Mouse (Mus musculus): Measurements from ENCODE around the gene Ugt1a6b. TPM values are rescaled to one million over a fixed set of nuclear protein-coding genes. Genes with fewer than 3 reads are reported as not detected.
"Not testable (repeated sequence)": the region's sequence is repeated elsewhere in the genome, so short reads cannot be mapped to it uniquely, and the experiment has no call there.

The Ugt1a6b gene
- polyA plus RNA-seq, 1 experiment from 2014 or later: 0.11 TPM

GRCm38 (mm10) chr1:88223011-88223515 lies 120.0 kb downstream of the Ugt1a6b start:
- not testable (repeated sequence) for ATAC-seq (replicated peaks; ENCODE audit: extremely low read depth, insufficient read depth, low FRiP score); H3K4me2 ChIP-seq (ENCODE audit: low read depth, low read length)
- H3K9me3 ChIP-seq (replicated peaks; ENCODE audit: control insufficient read depth, low read length): peaks cover 31% of the 10 kb centered on the region

GRCm38 (mm10) chr1:88223591-88223990 lies 120.5 kb downstream of the Ugt1a6b start:
- Histone ChIP-seq H3K4me2 (ENCODE audit: low read depth, low read length) (no peak overlapping the region), H3K9me3 (replicated peaks; ENCODE audit: control insufficient read depth, low read length) (peaks cover 36% of the 10 kb centered on the region), H3K9ac (ENCODE audit: low read length) (no peak overlapping the region), H3K27ac (ENCODE audit: low read length) (no peak overlapping the region), H3K36me3 (ENCODE audit: control insufficient read depth, insufficient read depth) (no peaks in the 10 kb centered on the region), H3K4me1 (ENCODE audit: control insufficient read depth, insufficient read depth, low read length) (no peaks in the 10 kb centered on the region), H3K27me3 (ENCODE audit: control insufficient read depth, insufficient read depth, low read length) (no peaks in the 10 kb centered on the region), H3K4me3 (ENCODE audit: low read length) (no peak overlapping the region)
- no peak for ATAC-seq (replicated peaks; ENCODE audit: extremely low read depth, insufficient read depth, low FRiP score)
- 36% methylated on average over 1 of the region's 1 CpGs for WGBS

More at GRCm38 (mm10) chr1:88223011-88223515, 120.0 kb downstream of the Ugt1a6b start:
- H3K36me3 ChIP-seq (ENCODE audit: control insufficient read depth, insufficient read depth); H3K27ac ChIP-seq (ENCODE audit: low read length); H3K4me3 ChIP-seq (ENCODE audit: low read length); H3K4me1 ChIP-seq (ENCODE audit: control insufficient read depth, insufficient read depth, low read length); H3K27me3 ChIP-seq (ENCODE audit: control insufficient read depth, insufficient read depth, low read length); H3K9ac ChIP-seq (ENCODE audit: low read length): not testable (repeated sequence)

- H3K27ac ChIP-seq (ENCODE audit: low read length): no peak overlapping the region
- ATAC-seq (replicated peaks; ENCODE audit: extremely low read depth, insufficient read depth, low FRiP score): no peak
- H3K4me3 ChIP-seq (ENCODE audit: low read length): no peak overlapping the region
- WGBS: 61% methylated on average over 2 of the region's 2 CpGs
- no peaks in the 10 kb centered on the region for H3K4me1 ChIP-seq (ENCODE audit: control insufficient read depth, insufficient read depth, low read length)
- no peaks in the 10 kb centered on the region for H3K36me3 ChIP-seq (ENCODE audit: control insufficient read depth, insufficient read depth)
- H3K4me2 ChIP-seq (ENCODE audit: low read depth, low read length): no peak overlapping the region
- no peak overlapping the region for H3K9ac ChIP-seq (ENCODE audit: low read length)
- peaks cover 42% of the 10 kb centered on the region for H3K9me3 ChIP-seq (replicated peaks; ENCODE audit: control insufficient read depth, low read length)
- no peaks in the 10 kb centered on the region for H3K27me3 ChIP-seq (ENCODE audit: control insufficient read depth, insufficient read depth, low read length)
Observed at GRCm38 (mm10) chr1:88224029-88224776, 121.2 kb downstream of the Ugt1a6b start.

- H3K4me2 ChIP-seq (ENCODE audit: low read depth, low read length); H3K36me3 ChIP-seq (ENCODE audit: control insufficient read depth, insufficient read depth); H3K9ac ChIP-seq (ENCODE audit: low read length); H3K4me1 ChIP-seq (ENCODE audit: control insufficient read depth, insufficient read depth, low read length); H3K4me3 ChIP-seq (ENCODE audit: low read length); H3K27ac ChIP-seq (ENCODE audit: low read length); ATAC-seq (replicated peaks; ENCODE audit: extremely low read depth, insufficient read depth, low FRiP score); H3K27me3 ChIP-seq (ENCODE audit: control insufficient read depth, insufficient read depth, low read length): not testable (repeated sequence)
- peaks cover 53% of the 10 kb centered on the region for H3K9me3 ChIP-seq (replicated peaks; ENCODE audit: control insufficient read depth, low read length)
- whole genome bisulfite sequencing: 36% methylated on average over 2 of the region's 2 CpGs
Observed at GRCm38 (mm10) chr1:88225301-88225700, 122.2 kb downstream of the Ugt1a6b start.

- Histone ChIP-seq H3K9me3 (replicated peaks; ENCODE audit: control insufficient read depth, low read length) (peaks cover 57% of the 10 kb centered on the region), H3K4me3 (ENCODE audit: low read length) (no peak overlapping the region), H3K4me1 (ENCODE audit: control insufficient read depth, insufficient read depth, low read length) (no peaks in the 10 kb centered on the region), H3K36me3 (ENCODE audit: control insufficient read depth, insufficient read depth) (no peaks in the 10 kb centered on the region), H3K27ac (ENCODE audit: low read length) (no peak overlapping the region), H3K4me2 (ENCODE audit: low read depth, low read length) (no peak overlapping the region), H3K27me3 (ENCODE audit: control insufficient read depth, insufficient read depth, low read length) (no peaks in the 10 kb centered on the region), H3K9ac (ENCODE audit: low read length) (no peak overlapping the region)
- no peak for ATAC-seq (replicated peaks; ENCODE audit: extremely low read depth, insufficient read depth, low FRiP score)
Observed at GRCm38 (mm10) chr1:88225741-88226140, 122.7 kb downstream of the Ugt1a6b start.

- H3K9me3 ChIP-seq (replicated peaks; ENCODE audit: control insufficient read depth, low read length): peaks cover 68% of the 10 kb centered on the region
- WGBS: 47% methylated on average over 5 of the region's 5 CpGs
- H3K27ac ChIP-seq (ENCODE audit: low read length): no peak within 1 kb of the TSS
Observed at GRCm38 (mm10) chr1:88226670-88227379, 123.8 kb downstream of the Ugt1a6b start, which contains the start of gene Mroh2a. Gene Mroh2a, plus strand, starts transcription at chr1:88226986.

GRCm38 (mm10) chr1:88227482-88227881 lies 124.4 kb downstream of the Ugt1a6b start:
- Histone ChIP-seq H3K4me1 (ENCODE audit: control insufficient read depth, insufficient read depth, low read length) (no peaks in the 10 kb centered on the region), H3K4me2 (ENCODE audit: low read depth, low read length) (no peak overlapping the region), H3K27ac (ENCODE audit: low read length) (no peak overlapping the region), H3K9me3 (replicated peaks; ENCODE audit: control insufficient read depth, low read length) (peaks cover 72% of the 10 kb centered on the region), H3K27me3 (ENCODE audit: control insufficient read depth, insufficient read depth, low read length) (no peaks in the 10 kb centered on the region), H3K36me3 (ENCODE audit: control insufficient read depth, insufficient read depth) (no peaks in the 10 kb centered on the region), H3K9ac (ENCODE audit: low read length) (no peak overlapping the region), H3K4me3 (ENCODE audit: low read length) (no peak overlapping the region)
- WGBS: 48% methylated on average over 2 of the region's 2 CpGs
- ATAC-seq (replicated peaks; ENCODE audit: extremely low read depth, insufficient read depth, low FRiP score): no peak

More at GRCm38 (mm10) chr1:88226670-88227379, 123.8 kb downstream of the Ugt1a6b start, which contains the start of gene Mroh2a:
- Histone ChIP-seq H3K36me3 (ENCODE audit: control insufficient read depth, insufficient read depth) (no peaks in the 10 kb centered on the region), H3K27me3 (ENCODE audit: control insufficient read depth, insufficient read depth, low read length) (no peaks in the 10 kb centered on the region), H3K4me1 (ENCODE audit: control insufficient read depth, insufficient read depth, low read length) (no peaks in the 10 kb centered on the region), H3K4me3 (ENCODE audit: low read length) (no peak within 1 kb of the TSS), H3K9ac (ENCODE audit: low read length) (no peak within 1 kb of the TSS), H3K4me2 (ENCODE audit: low read depth, low read length) (no peak within 1 kb of the TSS)
- ATAC-seq (replicated peaks; ENCODE audit: extremely low read depth, insufficient read depth, low FRiP score): no peak

GRCm38 (mm10) chr1:88228121-88228520 lies 125.1 kb downstream of the Ugt1a6b start:
- H3K4me2 ChIP-seq (ENCODE audit: low read depth, low read length): no peak overlapping the region
- no peak for ATAC-seq (replicated peaks; ENCODE audit: extremely low read depth, insufficient read depth, low FRiP score)
- H3K36me3 ChIP-seq (ENCODE audit: control insufficient read depth, insufficient read depth): no peaks in the 10 kb centered on the region
- H3K9ac ChIP-seq (ENCODE audit: low read length): no peak overlapping the region
- 65% methylated on average over 7 of the region's 7 CpGs for WGBS
- no peaks in the 10 kb centered on the region for H3K4me1 ChIP-seq (ENCODE audit: control insufficient read depth, insufficient read depth, low read length)
- H3K27ac ChIP-seq (ENCODE audit: low read length): no peak overlapping the region
- H3K27me3 ChIP-seq (ENCODE audit: control insufficient read depth, insufficient read depth, low read length): no peaks in the 10 kb centered on the region
- H3K4me3 ChIP-seq (ENCODE audit: low read length): no peak overlapping the region
- H3K9me3 ChIP-seq (replicated peaks; ENCODE audit: control insufficient read depth, low read length): peaks cover 79% of the 10 kb centered on the region

- Histone ChIP-seq H3K9me3 (replicated peaks; ENCODE audit: control insufficient read depth, low read length) (peaks cover 92% of the 10 kb centered on the region), H3K9ac (ENCODE audit: low read length) (no peak overlapping the region), H3K4me3 (ENCODE audit: low read length) (no peak overlapping the region), H3K4me1 (ENCODE audit: control insufficient read depth, insufficient read depth, low read length) (no peaks in the 10 kb centered on the region), H3K36me3 (ENCODE audit: control insufficient read depth, insufficient read depth) (no peaks in the 10 kb centered on the region), H3K27ac (ENCODE audit: low read length) (no peak overlapping the region), H3K4me2 (ENCODE audit: low read depth, low read length) (no peak overlapping the region), H3K27me3 (ENCODE audit: control insufficient read depth, insufficient read depth, low read length) (no peaks in the 10 kb centered on the region)
- 67% methylated on average over 3 of the region's 3 CpGs for WGBS
- ATAC-seq (replicated peaks; ENCODE audit: extremely low read depth, insufficient read depth, low FRiP score): no peak
Observed at GRCm38 (mm10) chr1:88229566-88229965, 126.5 kb downstream of the Ugt1a6b start.

Data from heart, embryonic 16.5 days (tissue).